Mouse (Mus musculus) CD4-positive, CD25-positive, alpha-beta regulatory T cell, adult 4 months (primary cell): Measurements from ENCODE around the gene Jmjd7. TPM values are rescaled to one million over a fixed set of nuclear protein-coding genes. Genes with fewer than 3 reads are reported as not detected.

Experiments used
- ATAC-seq: one replicate; pipeline ENCODE4 v1.8.0; 2017
- polyA plus RNA-seq, 2 experiments: library from polyadenylated mRNA; unstranded; fragments of 100-300 nt; shearing (Covaris generic); gene quantifications; one replicate each; pipeline ENCODE4 v1.2.1; 2017

The Jmjd7 gene
- polyA plus RNA-seq, 2 experiments from 2014 or later, result 24.3 to 28.4 TPM

GRCm38 (mm10) chr2:120060651-120061050 is 33.4 kb downstream of the Jmjd7 start:
- no peak for ATAC-seq

DNA sequence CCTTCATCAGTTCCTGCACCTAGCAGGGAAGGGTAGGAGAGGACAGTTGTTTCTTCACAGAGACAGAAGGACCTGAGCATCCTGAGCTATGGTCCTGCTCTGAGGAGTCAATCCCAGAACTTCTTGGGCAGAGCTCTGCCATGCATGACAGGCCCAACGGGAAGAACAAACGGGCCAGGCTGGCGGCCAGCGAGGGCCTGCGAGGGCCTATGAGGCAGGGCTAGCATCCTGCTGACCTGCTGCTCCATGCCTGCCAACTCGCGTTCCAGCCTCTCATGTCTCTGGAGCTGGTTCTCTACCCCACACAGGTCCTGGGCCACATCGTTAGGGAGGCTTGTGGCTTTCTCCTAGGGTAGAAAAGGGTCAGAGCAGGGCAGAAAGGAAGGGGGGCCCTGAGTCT is 35.0 kb downstream of the Jmjd7 start:
- no peak for ATAC-seq

DNA sequence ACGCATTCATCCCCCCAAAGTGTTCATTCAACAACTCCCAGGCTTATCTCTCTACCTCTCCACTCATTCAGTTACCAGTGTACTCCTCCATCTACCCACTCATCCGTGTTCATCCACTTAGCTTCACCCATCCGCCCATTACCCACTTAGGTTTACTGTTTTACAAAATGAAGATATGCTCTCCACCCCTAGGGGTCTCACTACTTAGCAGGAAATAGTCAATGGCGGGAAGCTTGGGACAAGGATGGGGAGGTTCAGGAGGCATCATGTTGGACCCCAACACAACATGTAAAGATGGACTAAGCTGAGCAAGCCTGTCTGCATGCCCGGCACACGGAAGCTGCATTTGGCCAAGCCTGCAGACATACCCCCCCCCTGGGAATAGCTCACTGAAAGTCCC is 37.4 kb downstream of the Jmjd7 start:
- ATAC-seq, result no peak

DNA sequence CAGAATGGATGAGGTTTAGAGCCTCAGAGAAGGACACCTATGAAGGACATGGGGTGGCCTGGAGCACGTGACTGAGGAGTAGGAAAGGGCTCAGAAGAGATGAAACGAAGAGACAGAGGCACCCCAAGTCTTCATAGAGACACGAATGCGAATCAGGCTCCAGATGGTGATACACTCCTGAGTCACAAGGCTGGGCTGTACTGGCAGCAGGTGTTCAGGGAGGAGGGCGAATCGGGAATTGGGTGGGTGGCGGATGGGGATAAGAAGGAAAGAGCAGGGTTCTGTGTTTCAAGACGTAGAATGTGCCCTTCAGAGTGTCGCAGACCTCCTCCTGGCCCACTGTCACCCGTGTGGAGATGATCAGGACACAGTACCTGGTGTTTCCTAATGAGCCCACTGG is 38.0 kb downstream of the Jmjd7 start:
- ATAC-seq, result no peak

DNA sequence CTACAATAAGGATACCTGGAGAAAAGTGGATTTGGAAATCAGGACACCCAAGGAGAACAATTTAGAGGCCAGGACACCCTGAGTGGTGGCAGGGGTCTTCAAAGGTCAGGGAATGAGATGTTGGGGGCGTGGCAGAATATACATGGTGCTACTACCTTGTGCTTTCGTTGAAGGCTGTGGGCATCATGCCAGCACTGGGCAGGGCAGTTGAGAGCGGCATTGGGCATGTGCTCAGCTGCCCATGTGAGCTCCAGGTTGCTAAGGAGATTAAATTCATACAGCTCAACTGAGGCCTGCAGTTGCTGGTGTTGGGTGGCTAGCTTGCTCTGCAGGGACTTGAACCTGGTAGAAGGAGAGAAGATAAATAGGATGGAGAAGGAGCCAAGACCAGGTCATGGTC is 38.9 kb downstream of the Jmjd7 start:
- no peak for ATAC-seq

DNA sequence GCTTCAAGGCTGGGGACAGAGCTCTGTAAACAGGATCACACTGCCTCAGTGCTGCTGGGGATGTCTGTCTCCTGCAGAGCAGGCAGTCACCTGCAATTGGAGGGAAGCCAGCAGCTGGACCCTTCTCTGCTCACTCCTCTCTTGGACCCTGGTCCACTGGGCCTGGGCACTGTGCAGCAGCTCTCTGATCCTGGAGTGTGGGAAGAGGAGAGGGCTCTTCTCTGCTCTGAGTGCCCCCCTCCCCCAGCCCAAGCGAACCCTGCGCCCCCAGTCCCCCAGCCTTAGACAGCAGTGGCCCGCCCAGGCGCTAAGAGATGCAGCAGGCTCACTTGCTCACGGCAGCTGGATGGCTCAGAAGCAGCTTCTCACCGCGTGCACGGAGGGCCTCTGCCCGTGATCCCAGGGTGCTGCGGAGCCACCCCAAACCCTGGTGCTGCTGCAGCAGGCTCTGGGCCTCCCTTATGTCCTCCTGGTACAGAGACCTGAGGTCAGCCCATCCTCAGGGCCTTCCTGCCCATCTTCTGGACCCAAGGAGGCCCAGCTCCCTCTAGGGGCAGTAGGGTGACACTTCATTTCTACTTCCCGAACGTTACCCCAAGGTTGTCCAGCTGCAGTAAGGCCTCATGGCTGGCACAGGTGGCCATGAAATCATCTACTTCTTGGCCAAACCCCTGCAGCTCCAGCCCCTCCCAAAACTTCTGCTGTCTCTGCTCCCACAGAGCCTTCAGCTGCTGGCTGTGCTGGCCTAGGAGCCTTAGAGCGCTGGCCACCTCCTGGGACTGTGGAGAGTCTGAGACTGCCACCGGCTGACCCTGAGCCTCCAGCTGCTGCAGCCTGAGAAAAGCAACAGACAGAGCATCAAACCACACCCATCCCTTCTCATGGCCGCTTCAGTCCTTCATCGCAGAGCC is 41.5 kb downstream of the Jmjd7 start:
- no peak for ATAC-seq

- ATAC-seq, result no peak
Observed at GRCm38 (mm10) chr2:120069466-120069990, 42.2 kb downstream of the Jmjd7 start.

DNA sequence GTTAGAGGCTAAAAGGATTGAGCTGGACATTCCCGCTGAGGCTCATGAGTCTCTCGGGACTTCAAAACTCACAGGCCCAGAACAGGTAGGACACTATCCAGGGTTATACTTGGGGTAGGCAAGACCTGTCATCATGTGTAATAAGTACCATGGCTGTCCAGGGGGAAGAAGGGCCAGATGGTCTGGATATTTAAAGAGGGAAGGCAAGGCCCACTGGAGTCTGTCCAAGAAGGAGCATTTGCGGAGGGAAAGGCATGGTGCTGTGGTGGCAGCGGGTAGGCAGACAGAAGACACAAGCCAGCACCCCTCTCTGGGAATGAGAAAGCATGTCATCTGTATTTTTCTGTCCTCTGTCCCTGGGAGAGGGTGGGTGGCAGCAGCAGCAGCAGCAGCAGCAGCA is 46.8 kb downstream of the Jmjd7 start:
- ATAC-seq, result no peak

- no peak for ATAC-seq
Observed at GRCm38 (mm10) chr2:120076076-120076705, 48.9 kb downstream of the Jmjd7 start.

Other genes starting within 250 kb of the Jmjd7 start
- gene Rpap1, start 239.9 kb upstream of the Jmjd7 start, polyA plus RNA-seq, result 10 to 100 TPM; 15.7 to 34.0 TPM
- 1 to 10 TPM; 1.1 to 1.3 TPM for gene Tyro3, start 229.8 kb upstream of the Jmjd7 start, polyA plus RNA-seq
- gene Mga, start 130.3 kb upstream of the Jmjd7 start, polyA plus RNA-seq, result 10 to 100 TPM; 36.8 to 43.7 TPM
- gene Mapkbp1, start 54.8 kb upstream of the Jmjd7 start, polyA plus RNA-seq, result 1 to 10 TPM; 2.4 to 2.9 TPM
- gene Gm28042, start within 50 bp of the Jmjd7 start, polyA plus RNA-seq, result 1 to 10 TPM; 2.5 to 2.9 TPM
- 1 to 10 TPM; 1.3 to 2.2 TPM for gene Pla2g4b, start 5.9 kb downstream of the Jmjd7 start, polyA plus RNA-seq
- 1 to 10 TPM; 6.6 to 8.5 TPM for gene Ehd4, start 127.1 kb downstream of the Jmjd7 start, polyA plus RNA-seq
- gene Pla2g4e, start 217.9 kb downstream of the Jmjd7 start, polyA plus RNA-seq, result not detected